Mouse (Mus musculus) MEL-GATA-1-ER (cell line): ENCODE measurements around the gene Vmn1r224.

Experiments
- DNase-seq: peaks from one replicate; pipeline ENCODE4 v3.0.0-alpha.2; 2012; ENCODE audit warnings: low read depth; ENCODE audit errors: extremely low read depth

The Vmn1r224 gene

DNA sequence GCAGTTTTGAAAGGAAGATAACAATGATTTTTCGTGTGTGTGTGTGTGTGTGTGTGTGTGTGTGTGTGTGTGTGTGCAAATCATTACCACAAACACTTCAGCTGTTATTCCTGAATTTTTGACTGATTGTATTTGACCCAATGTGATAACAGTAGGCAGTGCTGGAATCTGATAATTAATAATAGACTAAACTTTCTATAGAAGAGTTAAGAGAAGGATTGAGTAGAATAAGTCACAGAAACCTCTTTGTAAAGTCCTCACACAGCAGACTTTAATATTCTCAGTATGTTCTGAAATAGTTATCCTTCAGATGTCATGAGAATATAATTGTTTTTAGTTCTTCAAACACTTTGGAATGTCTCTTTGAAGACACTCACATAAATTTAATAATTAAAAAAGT lies at the start of gene Vmn1r224:
TSS of gene Vmn1r224 (plus strand) at position 301 of the 400 bp plus-strand sequence.
- DNase-seq, result no peak

DNA sequence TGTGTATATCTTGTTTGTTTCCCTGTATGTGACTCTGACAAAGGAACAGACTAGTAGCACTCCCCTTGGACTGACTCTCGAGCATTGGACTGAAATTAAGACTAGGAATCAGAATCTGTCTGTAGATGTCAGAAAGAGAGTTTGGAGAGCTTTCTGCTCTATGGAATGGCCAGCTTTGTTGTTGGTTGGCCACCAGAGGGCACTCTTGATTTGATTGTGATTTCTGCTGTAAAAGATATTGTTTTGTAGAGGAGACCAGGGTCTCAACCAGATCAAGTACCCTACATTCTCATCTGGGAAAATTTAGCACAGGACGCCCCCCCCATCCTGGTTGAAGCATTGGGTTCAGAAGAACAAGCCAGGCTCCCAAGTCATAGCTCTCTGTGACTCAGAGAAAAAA lies 14.8 kb upstream of the Vmn1r224 start:
- DNase-seq, result no peak

GRCm38 (mm10) chr17:20439263-20439662 lies 25.3 kb downstream of the Vmn1r224 start:
- DNase-seq, result no peak

- DNase-seq, result no peak
These were observed 59.4 kb downstream of the Vmn1r224 start for GRCm38 (mm10) chr17:20473311-20473710.
